Mouse (Mus musculus) spleen, postnatal 14 days (tissue): ENCODE measurements at regions not wholly inside any gene's neighbourhood (a gene's known extent, or its start where the extent isn't known, plus 50 kb on each side); places are given as distances from the start of the nearest gene placed in this dataset.

Experiments
- DNase-seq, 2 experiments: peaks; one replicate each; pipeline ENCODE4 v3.0.0; 2021 to 2022; ENCODE audit warnings: low spot score in 2 of 2

- DNase-seq: no peak
Measured at GRCm38 (mm10) chr17:62415152-62415551, 466.0 kb downstream of the Efna5 start.

GRCm38 (mm10) chr17:62412666-62413180 is 468.4 kb downstream of the Efna5 start:
- no peak for DNase-seq

GRCm38 (mm10) chr17:62403739-62404138 is 477.4 kb downstream of the Efna5 start:
- DNase-seq: no peak

- DNase-seq: no peak
Measured at GRCm38 (mm10) chr17:62393355-62394006, 487.6 kb downstream of the Efna5 start.

- DNase-seq: no peak
Measured at GRCm38 (mm10) chr17:62384053-62384452, 497.1 kb downstream of the Efna5 start.

- no peak for DNase-seq
Measured at GRCm38 (mm10) chr17:62378868-62379417, 502.2 kb downstream of the Efna5 start.

- no peak for DNase-seq
Measured at GRCm38 (mm10) chr17:62369100-62369499, 512.0 kb downstream of the Efna5 start.

- no peak for DNase-seq
Measured at GRCm38 (mm10) chr17:62367937-62368336, 513.2 kb downstream of the Efna5 start.

- no peak for DNase-seq
Measured at GRCm38 (mm10) chr17:62358323-62358722, 522.8 kb downstream of the Efna5 start.

- no peak for DNase-seq
Measured at GRCm38 (mm10) chr17:62337890-62338557, 543.1 kb downstream of the Efna5 start.

- DNase-seq: no peak
Measured at GRCm38 (mm10) chr17:62330226-62330625, 550.9 kb downstream of the Efna5 start.

GRCm38 (mm10) chr17:62326844-62327243 is 554.3 kb downstream of the Efna5 start:
- DNase-seq: no peak

GRCm38 (mm10) chr17:62319033-62319432 is 562.1 kb downstream of the Efna5 start:
- no peak for DNase-seq

- peak in 1 of 2 experiments; percentile 12 for DNase-seq
Measured at GRCm38 (mm10) chr17:62310059-62310458, 571.1 kb downstream of the Efna5 start.

GRCm38 (mm10) chr17:62307111-62307510 is 574.0 kb downstream of the Efna5 start:
- DNase-seq: no peak

GRCm38 (mm10) chr17:62306524-62306923 is 574.6 kb downstream of the Efna5 start:
- DNase-seq: no peak

GRCm38 (mm10) chr17:62305140-62305539 is 576.0 kb downstream of the Efna5 start:
- no peak for DNase-seq

GRCm38 (mm10) chr17:62304073-62304472 is 577.0 kb downstream of the Efna5 start:
- DNase-seq: no peak

- no peak for DNase-seq
Measured at GRCm38 (mm10) chr17:62299875-62300274, 581.2 kb downstream of the Efna5 start.

- no peak for DNase-seq
Measured at GRCm38 (mm10) chr17:62297393-62298060, 583.6 kb downstream of the Efna5 start.

- DNase-seq: no peak
Measured at GRCm38 (mm10) chr17:62295412-62295811, 585.7 kb downstream of the Efna5 start.

- DNase-seq: no peak
Measured at GRCm38 (mm10) chr17:62292703-62293102, 588.4 kb downstream of the Efna5 start.
